Mouse (Mus musculus) right cerebral cortex, adult 2 months (tissue): Measurements from ENCODE around the gene Gpr31b.
"Not testable (repeated sequence)": the region's sequence is repeated elsewhere in the genome, so short reads cannot be mapped to it uniquely, and the experiment has no call there.

Experiments
- DNase-seq, 2 experiments: peaks; one replicate each; pipeline ENCODE4 v3.0.0; 2021 to 2022; ENCODE audit warnings: low spot score in 2 of 2

Gpr31b gene

GRCm38 (mm10) chr17:13052124-13052813 lies at the start of gene Gpr31b:
Gene Gpr31b (minus strand): TSS chr17:13052296.
- not testable (repeated sequence) for DNase-seq

- DNase-seq = not testable (repeated sequence)
These were observed 40.9 kb upstream of the Gpr31b start for GRCm38 (mm10) chr17:13092960-13093359.

- DNase-seq = not testable (repeated sequence)
These were observed 40.1 kb upstream of the Gpr31b start for GRCm38 (mm10) chr17:13092100-13092764.

- DNase-seq = not testable (repeated sequence)
These were observed 39.4 kb upstream of the Gpr31b start for GRCm38 (mm10) chr17:13091510-13091909.

GRCm38 (mm10) chr17:13069227-13069626 lies 17.1 kb upstream of the Gpr31b start:
- not testable (repeated sequence) for DNase-seq

- not testable (repeated sequence) for DNase-seq
These were observed 15.8 kb upstream of the Gpr31b start for GRCm38 (mm10) chr17:13067864-13068385.

GRCm38 (mm10) chr17:13062882-13063281 lies 10.8 kb upstream of the Gpr31b start:
- DNase-seq = not testable (repeated sequence)

GRCm38 (mm10) chr17:13060804-13061203 lies 8.7 kb upstream of the Gpr31b start, which contains the start of gene Tcp10b:
Gene Tcp10b (plus strand): TSS chr17:13061104.
- not testable (repeated sequence) for DNase-seq

- DNase-seq = peak; percentile 58 to 73
These were observed 8.0 kb downstream of the Gpr31b start for GRCm38 (mm10) chr17:13043846-13044673.

GRCm38 (mm10) chr17:13036627-13037192 lies 15.4 kb downstream of the Gpr31b start:
- not testable (repeated sequence) for DNase-seq

GRCm38 (mm10) chr17:13013316-13013715 lies 38.8 kb downstream of the Gpr31b start:
- DNase-seq = no peak

- DNase-seq = peak; percentile 16 to 25
These were observed 42.2 kb downstream of the Gpr31b start for GRCm38 (mm10) chr17:13009887-13010286.

GRCm38 (mm10) chr17:13008528-13008927 lies 43.6 kb downstream of the Gpr31b start:
- no peak for DNase-seq

- DNase-seq = peak; percentile 97 to 98
These were observed 44.2 kb downstream of the Gpr31b start for GRCm38 (mm10) chr17:13007730-13008425.

GRCm38 (mm10) chr17:13006984-13007383 lies 45.1 kb downstream of the Gpr31b start:
- no peak for DNase-seq

- DNase-seq = not testable (repeated sequence)
These were observed 45.5 kb downstream of the Gpr31b start, which contains the start of gene Sod2 for GRCm38 (mm10) chr17:13006546-13006945. Gene Sod2 (plus strand): TSS chr17:13006846.

- not testable (repeated sequence) for DNase-seq
These were observed 47.7 kb downstream of the Gpr31b start for GRCm38 (mm10) chr17:13004436-13004835.

GRCm38 (mm10) chr17:13002243-13002642 lies 49.9 kb downstream of the Gpr31b start:
- DNase-seq = not testable (repeated sequence)
